Comparison of ENCODE assay signal across 21 mouse cellular contexts in genomic region chr11:98109706-98110105, GRCm38 (mm10). TPM values are rescaled to one million over a fixed set of nuclear protein-coding genes. Genes with fewer than 3 reads are reported as not detected.
DNase-seq lines count a peak whose midpoint lies in the region; ATAC-seq and TF ChIP-seq lines count a peak whose summit lies in the region.
"Had no signal": no experiment of that assay in that cellular context is flagged by ENCODE, and none has a peak within 500 bp of the region (broad histone marks: within the 10 kb centered on the region; RNA-seq: fewer than 3 reads in every experiment).

No protein-coding gene starts in this region.

- H3K27me3 ChIP-seq in intestine, embryonic 14.5 days (replicated peaks; ENCODE audit: control insufficient read depth, insufficient read depth, low read length), result no peaks in the 10 kb centered on the region
- H3K27me3 ChIP-seq in intestine, embryonic 15.5 days (replicated peaks), result no peaks in the 10 kb centered on the region
- H3K27me3 ChIP-seq in intestine, embryonic 16.5 days (replicated peaks; ENCODE audit: control insufficient read depth, insufficient read depth, low read length), result no peaks in the 10 kb centered on the region
- no peaks in the 10 kb centered on the region for H3K27me3 ChIP-seq in intestine, postnatal 0 days (replicated peaks; ENCODE audit: control insufficient read depth, insufficient read depth, low read length)
- no peaks in the 10 kb centered on the region for H3K27me3 ChIP-seq in liver, postnatal 0 days (ENCODE audit: insufficient read depth, low read length)
- H3K27me3 ChIP-seq: CH12.LX, Patski had no signal

- H3K4me2 ChIP-seq in intestine, embryonic 14.5 days (ENCODE audit: low read length), result no peak overlapping the region
- H3K4me2 ChIP-seq in intestine, embryonic 15.5 days (replicated peaks), result no peak overlapping the region
- no peak overlapping the region for H3K4me2 ChIP-seq in intestine, embryonic 16.5 days (ENCODE audit: low read depth, low read length)
- H3K4me2 ChIP-seq in intestine, postnatal 0 days (replicated peaks; ENCODE audit: low read depth), result no peak overlapping the region
- no peak overlapping the region for H3K4me2 ChIP-seq in liver, postnatal 0 days (ENCODE audit: low read depth, low read length)

- ATAC-seq in intestine, embryonic 14.5 days (replicated peaks; ENCODE audit: low FRiP score, low TSS enrichment, low read depth), result no peak
- ATAC-seq in intestine, embryonic 15.5 days, result no peak
- ATAC-seq in intestine, embryonic 16.5 days, result peak; percentile 56
- 0 out of 2 replicates have a peak, but pooled peaks have one; percentile 38 for ATAC-seq in intestine, postnatal 0 days
- no peak for ATAC-seq in liver, postnatal 0 days
- ATAC-seq: activated CD4-positive, CD25-positive, alpha-beta regulatory T cell, adult 4 months; CD4-positive, CD25-positive, alpha-beta regulatory T cell, adult 4 months; Patski had no signal

- H3K4me1 ChIP-seq in intestine, embryonic 14.5 days (replicated peaks; ENCODE audit: control insufficient read depth, insufficient read depth, low read length), result no peaks in the 10 kb centered on the region
- H3K4me1 ChIP-seq in intestine, embryonic 15.5 days (replicated peaks), result no peaks in the 10 kb centered on the region
- H3K4me1 ChIP-seq in intestine, embryonic 16.5 days (ENCODE audit: control insufficient read depth, insufficient read depth, low read length), result no peaks in the 10 kb centered on the region
- H3K4me1 ChIP-seq in intestine, postnatal 0 days (replicated peaks; ENCODE audit: control insufficient read depth, insufficient read depth, low read length), result no peaks in the 10 kb centered on the region
- H3K4me1 ChIP-seq in liver, postnatal 0 days (ENCODE audit: insufficient read depth), result no peaks in the 10 kb centered on the region

- no peak overlapping the region for H3K27ac ChIP-seq in intestine, embryonic 14.5 days (ENCODE audit: low read depth)
- H3K27ac ChIP-seq in intestine, embryonic 15.5 days, result no peak overlapping the region
- H3K27ac ChIP-seq in intestine, embryonic 16.5 days (ENCODE audit: low read length), result no peak overlapping the region
- H3K27ac ChIP-seq in intestine, postnatal 0 days (ENCODE audit: low read depth, low read length), result no peak overlapping the region
- H3K27ac ChIP-seq in liver, postnatal 0 days (ENCODE audit: low read depth), result no peak overlapping the region

- no peak for TF ChIP-seq EP300 in liver, postnatal 0 days (IDR thresholded peaks at IDR 0.05; ENCODE audit: low read depth)

- no peak for TF ChIP-seq CTCF in intestine, postnatal 0 days (IDR thresholded peaks at IDR 0.05; ENCODE audit: low read depth)
- no peak for TF ChIP-seq CTCF in liver, postnatal 0 days (IDR thresholded peaks at IDR 0.05; ENCODE audit: low read depth)

- H3K4me3 ChIP-seq in intestine, embryonic 14.5 days (ENCODE audit: low read depth, low read length), result no peak overlapping the region
- H3K4me3 ChIP-seq in intestine, embryonic 15.5 days (replicated peaks), result no peak overlapping the region
- no peak overlapping the region for H3K4me3 ChIP-seq in intestine, embryonic 16.5 days (ENCODE audit: low read length)
- H3K4me3 ChIP-seq in intestine, postnatal 0 days (ENCODE audit: low read depth, low read length), result no peak overlapping the region
- no peak overlapping the region for H3K4me3 ChIP-seq in liver, postnatal 0 days (ENCODE audit: low read depth, low read length)

- H3K36me3 ChIP-seq in intestine, embryonic 14.5 days (ENCODE audit: control insufficient read depth, insufficient read depth, low read length), result peaks cover 75% of the 10 kb centered on the region
- H3K36me3 ChIP-seq in intestine, embryonic 15.5 days, result peaks cover 8% of the 10 kb centered on the region; the same call in 1 of the 2 replicates
- H3K36me3 ChIP-seq in intestine, embryonic 16.5 days (ENCODE audit: control insufficient read depth, insufficient read depth, low read length), result peaks cover 3% of the 10 kb centered on the region; the same call in 1 of the 2 replicates
- peaks cover 62% of the 10 kb centered on the region for H3K36me3 ChIP-seq in intestine, postnatal 0 days (ENCODE audit: control insufficient read depth, insufficient read depth)
- peaks cover 56% of the 10 kb centered on the region for H3K36me3 ChIP-seq in liver, postnatal 0 days (replicated peaks; ENCODE audit: insufficient read depth, low read length)

- WGBS in intestine, embryonic 14.5 days, result 77% methylated on average over 5 of the region's 5 CpGs
- 81% methylated on average over 5 of the region's 5 CpGs for WGBS in intestine, embryonic 15.5 days
- WGBS in intestine, embryonic 16.5 days, result 75% methylated on average over 5 of the region's 5 CpGs
- 60% methylated on average over 5 of the region's 5 CpGs for WGBS in intestine, postnatal 0 days
- WGBS in liver, postnatal 0 days (ENCODE audit: insufficient replicate concordance), result 78% methylated on average over 5 of the region's 5 CpGs

- no peaks in the 10 kb centered on the region for H3K9me3 ChIP-seq in intestine, embryonic 14.5 days (ENCODE audit: control insufficient read depth, low read length)
- no peaks in the 10 kb centered on the region for H3K9me3 ChIP-seq in intestine, embryonic 15.5 days
- H3K9me3 ChIP-seq in intestine, embryonic 16.5 days (ENCODE audit: control insufficient read depth, low read length), result no peaks in the 10 kb centered on the region
- H3K9me3 ChIP-seq in intestine, postnatal 0 days (ENCODE audit: control insufficient read depth), result no peaks in the 10 kb centered on the region
- H3K9me3 ChIP-seq in liver, postnatal 0 days (ENCODE audit: low read length), result no peaks in the 10 kb centered on the region
- H3K9me3 ChIP-seq: G1E had no signal

- DNase-seq in intestine, embryonic 14.5 days (ENCODE audit: low spot score), result peak; percentile 50
- DNase-seq in liver, postnatal 0 days, result no peak
- no peak for DNase-seq in cerebellum, postnatal 4 days (ENCODE audit: low spot score in 2 of 2)
- DNase-seq: adrenal gland, adult 2 months; adrenal gland, adult 8-10 months; adrenal gland, postnatal 10 days; adrenal gland, postnatal 14 days; adrenal gland, postnatal 25 days; adrenal gland, postnatal 36 days; B cell, adult 2 months; cerebellum, adult 11 months; cerebellum, adult 11-12 months; cerebellum, adult 18-20 months had no signal

- H3K9ac ChIP-seq in intestine, embryonic 14.5 days (ENCODE audit: low read length), result no peak overlapping the region
- no peak overlapping the region for H3K9ac ChIP-seq in intestine, embryonic 15.5 days
- H3K9ac ChIP-seq in intestine, embryonic 16.5 days (ENCODE audit: low read depth, low read length), result no peak overlapping the region
- H3K9ac ChIP-seq in intestine, postnatal 0 days (ENCODE audit: low read depth, low read length), result no peak overlapping the region
- H3K9ac ChIP-seq in liver, postnatal 0 days (replicated peaks), result no peak overlapping the region

RNA-seq across cellular contexts. Expression of gene Fbxl20, which starts 40.5 kb away (rescaled TPM):
- polyA plus RNA-seq in intestine, embryonic 14.5 days (2014; fragmentation: Nextera tagmentation; extraction: Ambion mirVana), result 13.0 and 15.5 TPM in 2 replicates
- 10.4 and 14.9 TPM in 2 replicates for polyA plus RNA-seq in intestine, embryonic 15.5 days (2015; fragmentation: Nextera tagmentation; extraction: Ambion mirVana)
- polyA plus RNA-seq in intestine, embryonic 16.5 days (2015; fragmentation: Nextera tagmentation; extraction: Ambion mirVana), result 12.8 TPM in 2 replicates
- 7.3 and 7.8 TPM in 2 replicates for polyA plus RNA-seq in intestine, postnatal 0 days (2015; fragmentation: Nextera tagmentation; extraction: Ambion mirVana)
- polyA plus RNA-seq in liver, postnatal 0 days (2015; fragmentation: Nextera tagmentation; extraction: Ambion mirVana), result 4.9 and 6.3 TPM in 2 replicates

RNA-seq across cellular contexts. Expression of gene Stac2, which starts 56.4 kb away (rescaled TPM):
- 0.35 and 0.43 TPM in 2 replicates for polyA plus RNA-seq in intestine, embryonic 14.5 days (2014; fragmentation: Nextera tagmentation; extraction: Ambion mirVana)
- 0.16 and 0.29 TPM in 2 replicates for polyA plus RNA-seq in intestine, embryonic 15.5 days (2015; fragmentation: Nextera tagmentation; extraction: Ambion mirVana)
- polyA plus RNA-seq in intestine, embryonic 16.5 days (2015; fragmentation: Nextera tagmentation; extraction: Ambion mirVana), result 0.29 TPM in 2 replicates
- 0.13 TPM in 1 of 2 replicates, not detected in the other for polyA plus RNA-seq in intestine, postnatal 0 days (2015; fragmentation: Nextera tagmentation; extraction: Ambion mirVana)
- polyA plus RNA-seq in liver, postnatal 0 days (2015; fragmentation: Nextera tagmentation; extraction: Ambion mirVana), result 0.07 and 0.13 TPM in 2 replicates
- polyA plus RNA-seq: CD4-positive, CD25-positive, alpha-beta regulatory T cell, adult 4 months; G1E had no signal

Comparison
In these comparisons a context has a peak if more than half of its experiments do, and no peak if none do; other contexts are left out.
1. ATAC-seq: peak in intestine, embryonic 16.5 days (single experiment) and intestine, postnatal 0 days (single experiment); none in intestine, embryonic 14.5 days (single experiment), intestine, embryonic 15.5 days (single experiment) and liver, postnatal 0 days (single experiment).